Comparison of ENCODE assay signal across 15 mouse cellular contexts in genomic region chr6:43468821-43469594, GRCm38 (mm10).
"Had no signal": no experiment of that assay in that cellular context is flagged by ENCODE, and none has a peak within 500 bp of the region (broad histone marks: within the 10 kb centered on the region; RNA-seq: fewer than 3 reads in every experiment).

No protein-coding gene starts in this region.

- DNase-seq: kidney, adult 11 months; kidney, postnatal 36 days; liver; liver, embryonic 13.5 days; liver, postnatal 0 days; lung, postnatal 14 days; right cerebral cortex, postnatal 25 days; thymus, adult 18-20 months; thymus, postnatal 14 days had no signal

- H3K9me3 ChIP-seq: limb, embryonic 12.5 days; liver, embryonic 13.5 days; lung, embryonic 15.5 days; megakaryocyte, embryonic 14.5 days; neural tube, embryonic 12.5 days had no signal

- H3K4me3 ChIP-seq: limb, embryonic 12.5 days; liver, embryonic 13.5 days; lung, embryonic 15.5 days; megakaryocyte, embryonic 14.5 days; neural tube, embryonic 12.5 days had no signal

- H3K27me3 ChIP-seq: limb, embryonic 12.5 days; liver, embryonic 13.5 days; lung, embryonic 15.5 days; megakaryocyte, embryonic 14.5 days; neural tube, embryonic 12.5 days had no signal

- H3K4me2 ChIP-seq: limb, embryonic 12.5 days; liver, embryonic 13.5 days; lung, embryonic 15.5 days; neural tube, embryonic 12.5 days had no signal

- H3K4me1 ChIP-seq: limb, embryonic 12.5 days; liver, embryonic 13.5 days; lung, embryonic 15.5 days; neural tube, embryonic 12.5 days had no signal

- H3K36me3 ChIP-seq: limb, embryonic 12.5 days; liver, embryonic 13.5 days; lung, embryonic 15.5 days; neural tube, embryonic 12.5 days had no signal

- H3K9ac ChIP-seq: limb, embryonic 12.5 days; liver, embryonic 13.5 days; liver, postnatal 0 days; lung, embryonic 15.5 days; neural tube, embryonic 12.5 days had no signal

- ATAC-seq: liver, postnatal 0 days had no signal

- H3K27ac ChIP-seq: kidney, postnatal 0 days; limb, embryonic 12.5 days; liver, embryonic 13.5 days; lung, embryonic 15.5 days; macrophage; neural tube, embryonic 12.5 days had no signal
